Mouse (Mus musculus) midbrain, postnatal 0 days (tissue): ENCODE measurements at regions not wholly inside any gene's neighbourhood (a gene's known extent, or its start where the extent isn't known, plus 50 kb on each side); places are given as distances from the start of the nearest gene placed in this dataset.

Experiments
- ATAC-seq: fragments of 200-750 bp; cut with Nextera tagmentation; 2 replicates; pipeline ENCODE4 v1.8.0; 2017; ENCODE audit warnings: moderate number of reproducible peaks, mild to moderate bottlenecking, moderate TSS enrichment, moderate library complexity; ENCODE audit not compliant: low FRiP score
- DNase-seq: peaks from one replicate; pipeline ENCODE4 v3.0.0-alpha.2; 2015; ENCODE audit warnings: low spot score
- H3K27ac ChIP-seq: fragments of 300-500 bp; sonication (generic); 2 replicates; pipeline ENCODE4 v1.5.1; 2014; ENCODE audit warnings: low read depth, mild to moderate bottlenecking, low read length, mixed read lengths
- H3K27me3 ChIP-seq: fragments of 300-500 bp; sonication (generic); 2 replicates; pipeline ENCODE4 v1.6.1; 2014; ENCODE audit warnings: low read length, control low read depth, mixed read lengths; ENCODE audit not compliant: insufficient read depth
- H3K36me3 ChIP-seq: fragments of 300-500 bp; sonication (generic); 2 replicates; pipeline ENCODE4 v1.6.1; 2014; ENCODE audit warnings: low read length, control low read depth, mixed read lengths; ENCODE audit not compliant: insufficient read depth
- H3K4me1 ChIP-seq: fragments of 300-500 bp; sonication (generic); 2 replicates; pipeline ENCODE4 v1.6.1; 2014; ENCODE audit warnings: mild to moderate bottlenecking, control low read depth, antibody characterized with exemption, low read length, mixed read lengths; ENCODE audit not compliant: insufficient read depth
- H3K4me2 ChIP-seq: fragments of 300-500 bp; sonication (generic); 2 replicates; pipeline ENCODE4 v1.6.1; 2014; ENCODE audit warnings: low read depth, mild to moderate bottlenecking, low read length, mixed read lengths; ENCODE audit not compliant: poor library complexity, severe bottlenecking
- H3K4me3 ChIP-seq: fragments of 300-500 bp; sonication (generic); 2 replicates; pipeline ENCODE4 v1.5.1; 2014; ENCODE audit warnings: low read depth, mild to moderate bottlenecking, low read length, moderate library complexity
- H3K9ac ChIP-seq: fragments of 300-500 bp; sonication (generic); replicated peaks from 2 replicates; pipeline ENCODE4 v1.6.1; 2014; ENCODE audit warnings: mild to moderate bottlenecking, low read length, moderate library complexity, mixed read lengths; ENCODE audit not compliant: poor library complexity, severe bottlenecking
- H3K9me3 ChIP-seq: fragments of 300-500 bp; sonication (generic); 2 replicates; pipeline ENCODE4 v1.6.1; 2016; ENCODE audit warnings: low read length, control low read depth
- CTCF ChIP-seq: IDR thresholded peaks from 2 replicates; pipeline ENCODE4 v1.5.1; 2016; ENCODE audit warnings: antibody characterized with exemption, mild to moderate bottlenecking
- WGBS: fragments of 180-500 bp; shearing (Covaris S2); extraction: QIAGEN DNeasy Blood & Tissue Kit; methylation state at CpG from one replicate; pipeline ENCODE4 v1.1.7; 2014; 5-methylcytosine and 5-hydroxymethylcytosine counted together

DNA sequence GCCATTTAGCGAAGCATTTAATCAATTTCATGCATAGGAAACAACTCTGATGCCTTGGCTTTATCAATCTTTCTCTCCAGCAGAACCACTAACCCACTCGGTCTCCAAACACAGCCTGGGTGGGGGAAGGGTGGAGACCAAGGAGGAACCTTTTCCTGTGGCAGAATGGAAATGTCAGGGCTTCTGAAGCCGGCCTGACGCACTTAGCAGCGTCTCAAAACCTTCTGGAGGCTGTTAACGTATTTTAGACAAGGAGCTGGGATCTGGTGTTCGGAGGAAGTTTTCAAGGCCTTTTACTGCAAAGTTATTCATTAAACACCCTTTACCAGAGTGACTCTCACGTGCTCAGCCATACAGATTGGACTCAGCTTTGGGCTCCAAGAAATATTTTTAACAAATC, 67.3 kb upstream of the Nr2f2 start:
- no peak overlapping the region for H3K27ac ChIP-seq
- no peak overlapping the region for H3K4me2 ChIP-seq
- WGBS = 66% methylated on average over 8 of the region's 8 CpGs
- no peaks in the 10 kb centered on the region for H3K9me3 ChIP-seq
- DNase-seq (no peak), ATAC-seq (no peak)
- H3K36me3 ChIP-seq = no peaks in the 10 kb centered on the region
- H3K4me1 ChIP-seq = no peaks in the 10 kb centered on the region
- no peak overlapping the region for H3K9ac ChIP-seq
- H3K27me3 ChIP-seq = no peaks in the 10 kb centered on the region
- no peak for TF ChIP-seq CTCF
- H3K4me3 ChIP-seq = no peak overlapping the region

DNA sequence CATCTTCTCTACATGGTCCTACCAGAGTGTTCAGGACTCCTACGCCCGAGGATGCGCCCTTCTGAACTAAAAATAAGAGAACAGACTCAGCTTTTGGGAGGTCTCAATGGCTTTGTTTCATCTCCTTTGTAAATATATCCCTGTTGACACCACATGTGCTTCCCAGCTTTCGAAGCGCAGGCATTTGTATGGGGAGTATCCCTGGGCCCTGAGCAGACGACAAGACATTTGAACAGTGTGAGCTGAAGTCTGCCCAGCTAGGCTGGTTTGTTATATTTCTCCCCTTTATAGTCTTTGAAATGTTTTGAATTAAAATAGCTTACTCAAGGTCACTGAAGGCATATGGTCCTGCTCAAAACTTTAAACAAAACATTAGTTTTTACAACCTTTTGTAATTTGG, 66.8 kb upstream of the Nr2f2 start:
- ATAC-seq (no peak), DNase-seq (no peak)
- Histone ChIP-seq H3K4me1 (no peaks in the 10 kb centered on the region), H3K36me3 (no peaks in the 10 kb centered on the region), H3K9ac (no peak overlapping the region), H3K9me3 (no peaks in the 10 kb centered on the region), H3K4me2 (no peak overlapping the region), H3K4me3 (no peak overlapping the region), H3K27me3 (no peaks in the 10 kb centered on the region), H3K27ac (no peak overlapping the region)
- no peak for TF ChIP-seq CTCF
- 75% methylated on average over 6 of the region's 6 CpGs for WGBS

DNA sequence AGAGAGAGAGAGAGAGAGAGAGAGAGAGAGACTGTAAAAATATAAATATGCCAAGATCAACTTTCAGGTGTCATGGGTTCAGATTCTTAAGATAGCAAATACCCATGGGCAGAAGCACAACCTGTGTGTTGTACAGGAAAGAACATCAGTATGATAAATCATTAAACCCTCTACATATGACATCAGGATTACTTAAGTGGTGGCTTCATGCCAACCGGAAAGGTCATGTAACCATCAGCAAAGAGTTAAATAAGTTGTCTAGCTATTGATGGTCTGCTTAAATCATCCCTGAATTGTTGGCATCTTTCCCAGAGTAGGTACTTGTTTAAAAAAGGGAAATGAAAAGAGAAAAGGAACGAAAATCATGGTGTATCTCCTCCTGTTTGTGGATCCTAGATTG, 65.2 kb upstream of the Nr2f2 start:
- Histone ChIP-seq H3K27ac (no peak overlapping the region), H3K4me2 (no peak overlapping the region), H3K4me3 (no peak overlapping the region), H3K4me1 (no peaks in the 10 kb centered on the region), H3K27me3 (no peaks in the 10 kb centered on the region), H3K9ac (no peak overlapping the region), H3K9me3 (no peaks in the 10 kb centered on the region), H3K36me3 (no peaks in the 10 kb centered on the region)
- DNase-seq (no peak), ATAC-seq (no peak)
- WGBS = 84% methylated on average over 2 of the region's 2 CpGs
- TF ChIP-seq CTCF = no peak

DNA sequence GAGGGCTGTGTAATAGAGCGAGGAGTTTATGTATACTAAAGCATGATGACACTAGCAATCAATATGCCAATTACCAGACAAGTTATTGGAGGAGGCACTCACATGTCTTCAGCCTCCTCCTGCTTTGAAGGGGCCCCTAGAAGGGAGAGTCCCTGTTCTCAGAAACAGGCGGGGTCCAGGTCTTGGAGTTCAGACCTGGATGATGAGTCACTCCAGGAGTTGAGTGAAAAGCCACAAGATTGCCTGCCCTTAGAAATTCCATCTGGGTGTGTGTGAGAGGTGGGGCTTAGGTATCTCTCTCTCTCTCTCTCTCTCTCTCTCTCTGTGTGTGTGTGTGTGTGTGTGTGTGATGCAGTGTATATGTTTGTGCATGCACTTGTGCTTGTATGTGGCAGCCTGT, 62.8 kb upstream of the Nr2f2 start:
- TF ChIP-seq CTCF = no peak
- 76% methylated on average over 2 of the region's 2 CpGs for WGBS

DNA sequence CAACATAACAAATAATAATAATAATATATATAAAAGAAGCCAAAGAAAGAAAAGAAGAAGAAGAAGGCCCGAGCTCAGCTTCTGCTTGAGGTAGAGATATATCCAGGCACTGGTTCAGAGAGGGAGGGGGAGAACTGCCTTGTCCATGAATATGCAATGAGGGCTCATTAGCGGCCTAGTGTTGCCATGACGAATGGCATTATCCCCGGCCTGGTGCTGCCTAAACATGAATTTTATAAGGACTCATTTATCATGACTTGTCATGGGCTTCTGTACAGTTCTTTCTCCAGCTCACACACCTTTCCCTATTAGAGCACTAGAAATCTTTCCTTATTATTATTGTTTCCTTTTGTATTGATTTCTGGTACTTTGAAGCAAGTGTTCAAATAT, 57.7 kb upstream of the Nr2f2 start:
- no peak for TF ChIP-seq CTCF
- Histone ChIP-seq H3K4me1 (no peaks in the 10 kb centered on the region), H3K9ac (no peak overlapping the region), H3K4me2 (no peak overlapping the region), H3K36me3 (no peaks in the 10 kb centered on the region), H3K4me3 (no peak overlapping the region), H3K9me3 (no peaks in the 10 kb centered on the region), H3K27me3 (no peaks in the 10 kb centered on the region), H3K27ac (no peak overlapping the region)
- peak; percentile 64 for DNase-seq
- 15% methylated on average over 4 of the region's 4 CpGs for WGBS
- 0 out of 2 replicates have a peak, but pooled peaks have one; percentile 54 for ATAC-seq

More for the DNA sequence above, 62.8 kb upstream of the Nr2f2 start:
- H3K4me3 ChIP-seq = no peak overlapping the region
- no peaks in the 10 kb centered on the region for H3K27me3 ChIP-seq
- no peaks in the 10 kb centered on the region for H3K4me1 ChIP-seq
- no peaks in the 10 kb centered on the region for H3K36me3 ChIP-seq
- H3K9ac ChIP-seq = no peak overlapping the region
- no peaks in the 10 kb centered on the region for H3K9me3 ChIP-seq
- no peak for DNase-seq
- ATAC-seq = no peak
- no peak overlapping the region for H3K27ac ChIP-seq
- no peak overlapping the region for H3K4me2 ChIP-seq

DNA sequence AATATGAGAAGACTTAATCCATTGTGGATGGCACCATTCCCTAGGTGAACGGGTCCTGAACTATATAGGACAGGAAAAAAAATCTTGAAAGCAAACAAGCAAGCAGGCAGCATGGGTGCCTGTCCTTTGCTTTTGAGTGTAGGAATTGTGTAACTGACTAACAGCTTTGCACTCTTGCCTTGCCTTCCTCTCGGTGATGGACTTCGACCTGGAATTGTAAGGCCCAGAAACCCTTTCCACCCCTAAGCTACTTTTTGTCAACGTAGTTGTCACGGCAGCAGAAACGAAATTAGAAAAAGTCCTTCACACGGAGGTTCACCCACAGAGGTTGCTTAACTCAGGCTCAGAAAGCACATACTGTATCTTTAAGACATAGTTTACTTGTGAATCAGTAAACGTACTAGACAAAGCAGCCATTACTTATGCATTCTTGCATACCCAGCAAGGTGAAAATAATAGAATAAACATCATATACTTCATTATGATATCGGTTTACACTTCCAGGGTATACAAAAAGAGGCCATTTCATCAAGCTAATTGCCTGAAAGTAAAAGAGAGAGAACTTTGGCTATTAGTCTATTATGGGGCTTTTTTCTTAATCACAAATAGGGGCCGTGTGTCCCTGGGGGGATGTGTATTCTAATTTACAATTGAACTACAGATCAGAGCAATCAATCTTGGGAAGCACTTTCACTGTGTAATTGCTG, 57.1 kb upstream of the Nr2f2 start:
- TF ChIP-seq CTCF = no peak
- DNase-seq = no peak

More for the DNA sequence above, 57.1 kb upstream of the Nr2f2 start:
- Histone ChIP-seq H3K4me2 (no peak overlapping the region), H3K36me3 (no peaks in the 10 kb centered on the region), H3K9ac (no peak overlapping the region), H3K27me3 (no peaks in the 10 kb centered on the region), H3K9me3 (no peaks in the 10 kb centered on the region), H3K4me3 (no peak overlapping the region), H3K27ac (no peak overlapping the region), H3K4me1 (no peaks in the 10 kb centered on the region)
- ATAC-seq = no peak
- WGBS = 57% methylated on average over 10 of the region's 10 CpGs
